Mouse (Mus musculus): ENCODE results near the gene Cox8a. TPM values are rescaled to one million over a fixed set of nuclear protein-coding genes. Genes with fewer than 3 reads are reported as not detected.

The Cox8a gene
- polyA plus RNA-seq, 1 experiment = 117 TPM

- Histone ChIP-seq H3K4me1 (ENCODE audit: control insufficient read depth, insufficient read depth, low read length) (no peaks in the 10 kb centered on the region; the same call in 1 of the 2 replicates), H3K4me3 (ENCODE audit: control insufficient read depth, low read depth, low read length) (no peak overlapping the region), H3K27me3 (ENCODE audit: control insufficient read depth, insufficient read depth, low read length) (no peaks in the 10 kb centered on the region), H3K36me3 (ENCODE audit: control insufficient read depth, insufficient read depth, low read length) (peaks cover 1% of the 10 kb centered on the region; the same call in 1 of the 2 replicates), H3K27ac (ENCODE audit: control insufficient read depth, insufficient read depth, low read depth, low read length) (no peak overlapping the region)
- TF ChIP-seq POLR2A (IDR thresholded peaks at IDR 0.05; ENCODE audit: control insufficient read depth, low read depth, low read length) (no peak), CTCF (IDR thresholded peaks at IDR 0.05; ENCODE audit: control insufficient read depth, insufficient read depth, insufficient replicate concordance, low read depth, low read length) (no peak)
Measured at GRCm38 (mm10) chr19:7236011-7236410, 18.6 kb upstream of the Cox8a start.

DNA sequence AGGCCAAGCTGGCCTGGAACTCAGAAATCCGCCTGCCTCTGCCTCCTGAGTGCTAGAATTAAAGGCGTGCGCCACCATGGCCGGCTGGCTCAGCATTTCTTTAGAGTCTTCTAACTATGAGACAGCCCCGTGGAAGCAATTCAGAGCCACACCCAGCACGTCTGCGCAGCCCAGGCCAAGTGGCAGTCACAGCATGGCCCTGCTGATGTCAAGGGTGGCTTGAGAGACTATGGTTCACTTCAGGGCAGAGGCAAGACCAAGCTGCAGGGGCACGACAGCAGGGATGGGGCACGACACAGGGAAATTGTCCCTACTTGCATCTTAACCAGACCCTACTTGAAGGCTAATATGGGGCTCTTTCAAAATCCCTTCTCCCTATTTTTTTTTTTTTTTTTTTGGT, 18.0 kb upstream of the Cox8a start:
- Histone ChIP-seq H3K27me3 (ENCODE audit: control insufficient read depth, insufficient read depth, low read length) (no peaks in the 10 kb centered on the region), H3K4me1 (ENCODE audit: control insufficient read depth, insufficient read depth, low read length) (no peaks in the 10 kb centered on the region; the same call in 1 of the 2 replicates), H3K4me3 (ENCODE audit: control insufficient read depth, low read depth, low read length) (no peak overlapping the region), H3K36me3 (ENCODE audit: control insufficient read depth, insufficient read depth, low read length) (peaks cover 1% of the 10 kb centered on the region; the same call in 1 of the 2 replicates), H3K27ac (ENCODE audit: control insufficient read depth, insufficient read depth, low read depth, low read length) (no peak overlapping the region)
- TF ChIP-seq POLR2A (IDR thresholded peaks at IDR 0.05; ENCODE audit: control insufficient read depth, low read depth, low read length) = no peak
- no peak for TF ChIP-seq CTCF (IDR thresholded peaks at IDR 0.05; ENCODE audit: control insufficient read depth, insufficient read depth, insufficient replicate concordance, low read depth, low read length)

DNA sequence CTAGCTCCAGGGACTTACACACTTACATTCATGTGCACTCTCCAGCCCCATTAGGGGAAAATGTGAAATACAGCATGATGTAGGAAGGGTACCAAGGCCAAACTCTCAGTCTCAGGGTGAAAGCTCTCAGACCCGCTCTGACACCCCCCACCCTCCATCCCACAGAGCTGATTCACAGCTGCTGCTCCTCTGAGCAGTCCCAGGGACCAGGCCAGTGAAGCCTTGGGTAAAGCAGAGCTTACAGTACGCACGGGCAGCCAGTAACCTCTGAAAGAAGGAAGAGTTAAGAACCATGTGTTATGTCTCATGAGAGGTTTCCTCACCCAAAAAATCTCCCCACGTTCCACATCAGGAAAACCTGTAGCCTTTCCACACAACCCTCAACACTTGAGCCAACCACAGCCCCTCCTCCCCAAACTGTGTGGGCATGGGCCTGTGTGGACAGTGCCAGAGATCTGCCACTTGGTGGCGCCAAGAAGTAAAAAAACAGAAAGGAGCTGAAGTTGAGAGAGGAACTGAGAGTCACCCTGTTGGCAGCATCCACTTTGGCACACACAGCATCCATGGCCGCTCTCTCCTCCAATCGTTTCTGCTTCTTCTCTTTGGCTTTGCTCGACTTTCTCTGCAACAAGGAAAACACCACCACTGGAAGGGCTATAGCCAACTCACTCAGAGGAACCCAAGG, 17.3 kb upstream of the Cox8a start:
- Histone ChIP-seq H3K27ac (ENCODE audit: control insufficient read depth, insufficient read depth, low read depth, low read length) (no peak overlapping the region), H3K4me1 (ENCODE audit: control insufficient read depth, insufficient read depth, low read length) (no peaks in the 10 kb centered on the region; the same call in 1 of the 2 replicates), H3K36me3 (ENCODE audit: control insufficient read depth, insufficient read depth, low read length) (peaks cover 1% of the 10 kb centered on the region; the same call in 1 of the 2 replicates), H3K27me3 (ENCODE audit: control insufficient read depth, insufficient read depth, low read length) (no peaks in the 10 kb centered on the region), H3K4me3 (ENCODE audit: control insufficient read depth, low read depth, low read length) (no peak overlapping the region)
- TF ChIP-seq POLR2A (IDR thresholded peaks at IDR 0.05; ENCODE audit: control insufficient read depth, low read depth, low read length) (no peak), CTCF (IDR thresholded peaks at IDR 0.05; ENCODE audit: control insufficient read depth, insufficient read depth, insufficient replicate concordance, low read depth, low read length) (peak; percentile 63; the same call in 1 of the 2 replicates)

DNA sequence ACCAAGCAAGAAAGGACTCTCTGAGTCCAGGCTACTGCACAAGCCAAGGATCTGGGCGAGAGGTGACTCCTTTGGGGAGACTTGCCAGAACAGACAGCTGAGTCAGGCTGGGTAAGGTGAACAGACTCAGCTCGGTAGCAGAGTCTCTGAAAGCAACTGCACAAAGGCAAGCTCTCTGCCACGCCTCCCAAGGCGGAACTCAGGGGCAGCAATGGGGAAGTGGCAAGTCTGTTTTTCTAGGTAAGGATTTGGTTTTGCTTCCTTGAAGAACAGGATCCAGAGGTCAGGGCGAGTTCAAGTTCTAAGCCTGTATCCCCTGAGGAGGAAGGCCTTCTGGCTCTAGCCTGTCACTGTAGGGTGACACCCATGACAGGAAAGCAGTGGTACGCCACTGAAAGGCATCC, 9.1 kb upstream of the Cox8a start:
- Histone ChIP-seq H3K4me1 (ENCODE audit: control insufficient read depth, insufficient read depth, low read length) (peaks cover 2% of the 10 kb centered on the region; the same call in 1 of the 2 replicates), H3K27ac (ENCODE audit: control insufficient read depth, insufficient read depth, low read depth, low read length) (no peak overlapping the region), H3K27me3 (ENCODE audit: control insufficient read depth, insufficient read depth, low read length) (no peaks in the 10 kb centered on the region), H3K4me3 (ENCODE audit: control insufficient read depth, low read depth, low read length) (no peak overlapping the region), H3K36me3 (ENCODE audit: control insufficient read depth, insufficient read depth, low read length) (peaks cover 2% of the 10 kb centered on the region)
- TF ChIP-seq CTCF (IDR thresholded peaks at IDR 0.05; ENCODE audit: control insufficient read depth, insufficient read depth, insufficient replicate concordance, low read depth, low read length) (no peak), POLR2A (IDR thresholded peaks at IDR 0.05; ENCODE audit: control insufficient read depth, low read depth, low read length) (no peak)

DNA sequence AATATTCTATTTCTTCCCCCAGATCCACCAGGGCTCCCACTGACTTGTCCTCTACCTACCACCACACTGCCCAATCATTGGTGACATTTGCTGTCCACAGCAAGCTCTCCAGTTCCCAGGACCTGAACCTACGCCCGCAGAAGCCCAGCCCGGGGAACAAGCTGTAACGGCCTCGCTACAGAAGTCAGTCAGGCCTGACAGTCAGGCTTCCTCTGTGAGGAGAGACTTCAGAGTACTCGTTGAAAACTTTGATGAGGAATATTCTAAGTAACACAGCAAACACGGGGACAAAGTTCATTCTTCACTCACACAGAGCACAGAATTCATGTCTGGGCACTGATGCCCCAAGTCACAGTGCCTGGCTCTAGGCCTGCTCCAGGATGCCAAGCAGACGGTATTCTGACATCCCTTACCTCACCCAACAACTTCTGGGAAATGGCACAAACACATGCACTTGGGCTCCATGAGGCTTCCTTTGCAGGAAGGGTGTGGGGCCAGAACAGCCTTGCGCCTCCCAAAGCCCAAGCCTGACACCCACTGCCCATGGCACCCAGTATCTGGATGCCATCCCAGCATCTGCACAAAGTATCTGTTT, 7.8 kb upstream of the Cox8a start:
- Histone ChIP-seq H3K4me3 (ENCODE audit: control insufficient read depth, low read depth, low read length) (no peak overlapping the region), H3K36me3 (ENCODE audit: control insufficient read depth, insufficient read depth, low read length) (peaks cover 2% of the 10 kb centered on the region), H3K27ac (ENCODE audit: control insufficient read depth, insufficient read depth, low read depth, low read length) (no peak overlapping the region), H3K27me3 (ENCODE audit: control insufficient read depth, insufficient read depth, low read length) (no peaks in the 10 kb centered on the region), H3K4me1 (ENCODE audit: control insufficient read depth, insufficient read depth, low read length) (peaks cover 2% of the 10 kb centered on the region; the same call in 1 of the 2 replicates)
- TF ChIP-seq POLR2A (IDR thresholded peaks at IDR 0.05; ENCODE audit: control insufficient read depth, low read depth, low read length) (no peak), CTCF (IDR thresholded peaks at IDR 0.05; ENCODE audit: control insufficient read depth, insufficient read depth, insufficient replicate concordance, low read depth, low read length) (no peak)

DNA sequence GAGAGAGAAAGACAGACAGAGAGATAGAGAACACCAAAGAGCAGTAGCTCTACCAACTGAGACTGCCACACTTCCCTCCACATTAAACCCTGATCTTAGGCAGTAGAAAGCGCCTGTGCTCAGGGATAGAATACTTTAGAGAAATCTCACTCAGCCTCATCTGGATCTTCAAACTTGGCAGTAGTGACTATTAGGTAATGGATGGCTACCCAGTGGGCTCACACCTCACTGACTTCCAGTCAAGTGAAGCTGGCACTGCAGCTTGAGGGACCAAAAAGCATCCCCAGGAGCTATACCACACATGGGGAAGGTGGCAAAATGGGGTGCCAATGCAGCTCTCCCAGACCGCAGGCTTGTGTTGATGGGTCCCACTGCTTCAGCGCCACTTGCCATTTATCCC, 6.8 kb upstream of the Cox8a start:
- Histone ChIP-seq H3K4me1 (ENCODE audit: control insufficient read depth, insufficient read depth, low read length) (peaks cover 2% of the 10 kb centered on the region; the same call in 1 of the 2 replicates), H3K27ac (ENCODE audit: control insufficient read depth, insufficient read depth, low read depth, low read length) (no peak overlapping the region), H3K4me3 (ENCODE audit: control insufficient read depth, low read depth, low read length) (no peak overlapping the region), H3K27me3 (ENCODE audit: control insufficient read depth, insufficient read depth, low read length) (no peaks in the 10 kb centered on the region), H3K36me3 (ENCODE audit: control insufficient read depth, insufficient read depth, low read length) (peaks cover 2% of the 10 kb centered on the region; the same call in 1 of the 2 replicates)
- no peak for TF ChIP-seq POLR2A (IDR thresholded peaks at IDR 0.05; ENCODE audit: control insufficient read depth, low read depth, low read length)
- no peak for TF ChIP-seq CTCF (IDR thresholded peaks at IDR 0.05; ENCODE audit: control insufficient read depth, insufficient read depth, insufficient replicate concordance, low read depth, low read length)

DNA sequence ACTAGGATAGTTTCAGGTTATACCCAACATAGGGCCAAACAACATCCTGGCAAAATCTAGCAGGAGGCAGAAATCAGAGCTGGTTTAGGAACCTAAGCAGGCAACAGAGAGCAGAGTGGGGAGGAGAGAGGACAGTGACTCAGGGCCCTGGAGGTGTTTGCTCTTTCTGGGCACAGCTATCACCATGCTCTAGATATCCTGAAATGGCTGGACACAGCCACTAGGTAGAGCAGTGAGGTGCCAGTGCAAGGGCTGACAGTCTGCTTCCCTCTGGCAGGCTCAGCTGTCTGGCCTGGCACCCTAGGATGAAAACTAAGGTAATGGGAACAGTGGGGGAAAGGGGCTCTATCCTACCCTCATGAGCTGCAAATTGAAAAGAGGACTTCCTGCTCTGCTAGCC, 6.1 kb upstream of the Cox8a start:
- Histone ChIP-seq H3K27ac (ENCODE audit: control insufficient read depth, insufficient read depth, low read depth, low read length) (no peak overlapping the region), H3K27me3 (ENCODE audit: control insufficient read depth, insufficient read depth, low read length) (no peaks in the 10 kb centered on the region), H3K36me3 (ENCODE audit: control insufficient read depth, insufficient read depth, low read length) (peaks cover 2% of the 10 kb centered on the region; the same call in 1 of the 2 replicates), H3K4me3 (ENCODE audit: control insufficient read depth, low read depth, low read length) (no peak overlapping the region), H3K4me1 (ENCODE audit: control insufficient read depth, insufficient read depth, low read length) (peaks cover 2% of the 10 kb centered on the region; the same call in 1 of the 2 replicates)
- no peak for TF ChIP-seq POLR2A (IDR thresholded peaks at IDR 0.05; ENCODE audit: control insufficient read depth, low read depth, low read length)
- TF ChIP-seq CTCF (IDR thresholded peaks at IDR 0.05; ENCODE audit: control insufficient read depth, insufficient read depth, insufficient replicate concordance, low read depth, low read length) = no peak; the same call in 1 of the 2 replicates
